ENCODE assay signal across 8 mouse cellular contexts in the genomic region with DNA sequence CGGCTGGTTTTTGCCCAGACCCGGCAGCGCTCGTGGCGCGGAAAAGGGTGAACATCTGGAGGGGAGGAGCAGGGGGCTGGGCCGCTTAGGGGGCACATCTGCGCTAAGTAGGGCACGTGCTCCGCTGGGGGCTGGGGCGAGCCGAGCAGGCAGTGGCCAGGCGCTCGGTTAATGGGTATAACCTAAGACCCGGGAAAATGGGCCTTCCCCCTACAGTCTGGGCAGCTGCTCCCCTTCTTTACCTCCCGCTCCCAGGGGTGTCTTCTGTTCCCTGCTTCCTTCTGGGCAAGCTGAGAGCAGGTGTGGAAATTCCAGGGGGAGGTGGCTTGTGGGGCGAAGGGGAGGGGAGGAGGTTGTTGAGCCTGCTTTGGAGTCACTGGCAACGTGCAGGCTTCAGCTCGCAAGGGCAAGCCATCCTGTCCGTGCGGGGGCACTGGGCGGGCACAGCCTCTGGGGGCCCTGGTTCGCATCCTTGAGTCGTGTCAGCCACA.
A peak's percentile ranks its signal among the peaks of the same experiment; 100 is the strongest.
DNase-seq lines count a peak whose midpoint lies in the region; ATAC-seq and TF ChIP-seq lines count a peak whose summit lies in the region.

No protein-coding gene starts in this region.

- no peaks in the 10 kb centered on the region for H3K27me3 ChIP-seq in heart, embryonic 16.5 days (ENCODE audit: control insufficient read depth, insufficient read depth, low read length)
- no peaks in the 10 kb centered on the region for H3K27me3 ChIP-seq in stomach, embryonic 16.5 days (ENCODE audit: control insufficient read depth, insufficient read depth, low read length)

- H3K27ac ChIP-seq in layer of hippocampus, adult 2 months, result peak overlapping the region; percentile 90
- no peak overlapping the region for H3K27ac ChIP-seq in bone marrow macrophage, adult 2 months (ENCODE audit: insufficient read depth, low read depth, low read length)
- H3K27ac ChIP-seq in heart, embryonic 16.5 days (ENCODE audit: low read length), result peak overlapping the region; percentile 58
- peak overlapping the region; percentile 86 for H3K27ac ChIP-seq in stomach, embryonic 16.5 days (ENCODE audit: low read length)

- ATAC-seq in heart, embryonic 16.5 days (replicated peaks; ENCODE audit: extremely low read depth, insufficient read depth, low FRiP score), result peak; percentile 47
- ATAC-seq in megakaryocyte, adult 5-6 weeks (ENCODE audit: poor library complexity, severe bottlenecking), result peak; percentile 8
- peak; percentile 35 for ATAC-seq in stomach, embryonic 16.5 days (ENCODE audit: insufficient read depth, low FRiP score)

- H3K4me3 ChIP-seq in layer of hippocampus, adult 2 months, result peak overlapping the region; percentile 74
- H3K4me3 ChIP-seq in bone marrow macrophage, adult 2 months (ENCODE audit: insufficient read depth, low read length), result peak overlapping the region; percentile 17
- peak overlapping the region; percentile 80 for H3K4me3 ChIP-seq in heart, embryonic 16.5 days (ENCODE audit: low read length)
- peak overlapping the region; percentile 81 for H3K4me3 ChIP-seq in stomach, embryonic 16.5 days (replicated peaks; ENCODE audit: low read length)

- no peak for DNase-seq in layer of hippocampus, adult 2 months (ENCODE audit: low spot score in 2 of 2)
- no peak for DNase-seq in layer of hippocampus, adult 9-10 months (ENCODE audit: low spot score)
- DNase-seq in kidney, postnatal 4 days, result peak; percentile 33 to 71
- no peak for DNase-seq in c-Kit-positive CD71-positive TER-119-positive erythroid progenitor cells, embryonic 14.5 days (ENCODE audit: low spot score)

- H3K4me1 ChIP-seq in bone marrow macrophage, adult 2 months (ENCODE audit: control insufficient read depth, insufficient read depth, low read length), result no peaks in the 10 kb centered on the region
- peaks cover 39% of the 10 kb centered on the region for H3K4me1 ChIP-seq in heart, embryonic 16.5 days (ENCODE audit: control insufficient read depth, insufficient read depth, low read length)
- peaks cover 26% of the 10 kb centered on the region for H3K4me1 ChIP-seq in stomach, embryonic 16.5 days (ENCODE audit: control insufficient read depth, insufficient read depth, low read length)

- WGBS in heart, embryonic 16.5 days, result 12% methylated on average over 23 of the region's 24 CpGs
- WGBS in stomach, embryonic 16.5 days, result 4% methylated on average over 24 of the region's 24 CpGs

- no peak for TF ChIP-seq CTCF in layer of hippocampus, adult 2 months (conservative IDR thresholded peaks at IDR 0.05)
- no peak for TF ChIP-seq CTCF in bone marrow macrophage, adult 2 months (IDR thresholded peaks at IDR 0.05; ENCODE audit: low read depth, low read length)

- no peak for TF ChIP-seq POLR2A in bone marrow macrophage, adult 2 months (IDR thresholded peaks at IDR 0.05; ENCODE audit: borderline replicate concordance, low read depth, low read length)

- H3K9ac ChIP-seq in heart, embryonic 16.5 days (ENCODE audit: low read length), result peak overlapping the region; percentile 87
- peak overlapping the region; percentile 91 for H3K9ac ChIP-seq in stomach, embryonic 16.5 days (ENCODE audit: low read length)

- no peaks in the 10 kb centered on the region for H3K9me3 ChIP-seq in heart, embryonic 16.5 days (replicated peaks; ENCODE audit: control insufficient read depth, low read length)
- H3K9me3 ChIP-seq in stomach, embryonic 16.5 days (replicated peaks; ENCODE audit: control insufficient read depth, low read length), result no peaks in the 10 kb centered on the region

- H3K4me2 ChIP-seq in heart, embryonic 16.5 days (ENCODE audit: low read depth, low read length), result peak overlapping the region; percentile 91
- peak overlapping the region; percentile 89 for H3K4me2 ChIP-seq in stomach, embryonic 16.5 days (ENCODE audit: low read depth, low read length)

- no peaks in the 10 kb centered on the region for H3K36me3 ChIP-seq in heart, embryonic 16.5 days (ENCODE audit: control insufficient read depth, insufficient read depth)
- H3K36me3 ChIP-seq in stomach, embryonic 16.5 days (ENCODE audit: control insufficient read depth, insufficient read depth, low read length), result no peaks in the 10 kb centered on the region

Comparison
In these comparisons a context has a peak if more than half of its experiments do, and no peak if none do; other contexts are left out.
1. DNase-seq: peak in kidney, postnatal 4 days (2 of 2); none in layer of hippocampus, adult 2 months (0 of 2), layer of hippocampus, adult 9-10 months (single experiment) and c-Kit-positive CD71-positive TER-119-positive erythroid progenitor cells, embryonic 14.5 days (single experiment).
2. H3K4me3 ChIP-seq: peak in every context shown above with its lines; median percentile 81 in stomach, embryonic 16.5 days; 80 in heart, embryonic 16.5 days; 74 in layer of hippocampus, adult 2 months; 17 in bone marrow macrophage, adult 2 months.
3. Peak in every context shown above with its lines, with median percentiles within 50 percentile points of each other: ATAC-seq.